Mouse (Mus musculus): ENCODE measurements around the gene Epb41l1.
A peak's percentile ranks its signal among the peaks of the same experiment; 100 is the strongest.
"Not testable (repeated sequence)": the region's sequence is repeated elsewhere in the genome, so short reads cannot be mapped to it uniquely, and the experiment has no call there.

The Epb41l1 gene

DNA sequence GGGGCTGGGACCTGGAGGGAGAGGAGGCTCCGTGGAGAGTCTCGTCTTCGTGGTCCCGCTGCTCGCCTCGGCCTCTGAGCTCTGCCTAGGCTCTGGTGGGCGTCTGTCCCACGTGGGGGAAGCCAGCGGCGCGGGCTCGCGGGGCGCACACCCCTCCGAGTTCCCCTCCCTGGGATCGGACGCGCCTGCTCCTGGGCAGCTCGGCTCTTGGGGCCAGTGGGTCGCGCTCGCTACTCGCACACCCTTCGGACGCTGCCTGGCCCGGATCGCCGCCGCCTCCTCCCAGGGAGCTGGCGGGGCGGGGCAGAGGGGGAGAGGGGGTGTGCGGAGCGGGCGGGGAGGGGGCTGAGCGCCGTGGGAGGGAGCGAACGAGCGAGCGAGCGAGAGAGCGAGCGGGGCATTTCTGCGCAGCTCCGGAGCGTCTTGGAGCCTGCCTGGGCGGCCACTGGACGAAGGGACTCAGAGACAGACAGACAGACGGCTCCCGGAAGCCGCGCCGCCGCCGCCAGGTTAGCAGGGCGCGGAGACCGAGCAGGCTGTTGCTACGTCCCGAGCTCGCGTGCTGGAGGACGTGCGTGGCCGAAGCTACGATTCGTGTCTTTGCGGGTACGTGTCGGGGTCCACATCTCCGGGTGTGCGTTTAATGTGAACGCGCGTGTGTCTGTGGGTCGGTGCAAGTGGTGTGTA is at the start of gene Epb41l1:
Gene Epb41l1, plus strand, starts transcription at position 216 of the 687 bp plus-strand sequence.
- peak; percentile 40 for DNase-seq (ENCODE audit: low read depth, low spot score)

DNA sequence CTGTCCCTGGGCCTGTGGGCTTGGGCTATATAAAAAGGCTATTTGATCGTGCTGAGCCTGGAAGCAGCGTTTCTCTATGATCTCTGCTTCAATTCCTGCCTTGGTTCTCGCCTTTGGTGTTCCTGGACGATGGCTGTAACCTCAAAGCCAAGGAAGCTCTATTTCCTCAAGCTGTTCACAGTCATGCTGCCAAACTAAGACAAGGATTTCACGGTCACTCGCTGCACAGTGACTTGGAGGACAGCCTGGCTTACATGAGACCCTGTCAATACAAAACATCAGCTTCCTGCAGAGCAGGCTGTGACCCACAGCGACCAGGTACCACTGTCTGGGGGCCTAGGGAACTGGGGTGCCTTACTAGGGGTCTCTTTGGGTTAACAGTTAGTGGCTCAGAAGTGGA is 43.8 kb upstream of the Epb41l1 start:
- DNase-seq (ENCODE audit: low read depth, low spot score) = no peak

DNA sequence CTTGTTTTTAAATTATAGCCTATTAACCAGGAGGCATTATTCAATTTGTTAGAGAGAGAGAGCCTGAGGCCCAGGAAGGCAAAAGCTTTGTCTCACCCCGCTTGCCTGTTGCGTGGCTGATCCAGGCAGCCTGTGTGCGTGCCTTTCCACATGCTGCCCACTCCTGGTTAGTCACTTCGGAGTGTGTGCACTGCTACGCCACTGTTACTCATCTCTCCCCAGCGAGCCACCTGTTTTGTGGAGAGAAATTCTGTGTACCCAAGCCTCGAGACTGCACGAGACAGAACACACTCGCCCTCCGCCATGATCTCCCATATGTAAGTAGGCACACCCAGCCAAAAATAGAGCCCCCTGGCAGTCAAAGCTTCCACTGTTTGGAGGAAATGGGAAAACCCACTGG is 40.8 kb upstream of the Epb41l1 start:
- no peak for DNase-seq (ENCODE audit: low read depth, low spot score)

DNA sequence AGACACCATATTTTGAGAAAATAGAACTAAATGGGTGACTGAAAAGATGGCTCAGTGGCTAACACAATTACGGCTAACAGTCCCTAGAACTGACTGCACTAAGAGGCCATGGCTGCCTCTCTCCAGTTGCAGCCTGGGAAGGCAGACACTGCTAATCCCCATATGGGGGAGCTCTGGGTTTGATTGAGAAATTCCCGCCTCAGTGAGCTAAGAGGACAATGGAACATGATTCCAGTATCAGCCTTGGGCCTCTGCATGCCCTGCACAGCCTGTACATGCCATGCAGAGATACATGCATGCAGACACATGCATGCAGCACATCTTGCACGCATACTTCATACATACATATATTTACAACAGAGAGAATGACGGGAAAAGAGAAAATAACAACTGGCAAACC is 39.4 kb upstream of the Epb41l1 start:
- peak; percentile 36 for DNase-seq (ENCODE audit: low read depth, low spot score)

DNA sequence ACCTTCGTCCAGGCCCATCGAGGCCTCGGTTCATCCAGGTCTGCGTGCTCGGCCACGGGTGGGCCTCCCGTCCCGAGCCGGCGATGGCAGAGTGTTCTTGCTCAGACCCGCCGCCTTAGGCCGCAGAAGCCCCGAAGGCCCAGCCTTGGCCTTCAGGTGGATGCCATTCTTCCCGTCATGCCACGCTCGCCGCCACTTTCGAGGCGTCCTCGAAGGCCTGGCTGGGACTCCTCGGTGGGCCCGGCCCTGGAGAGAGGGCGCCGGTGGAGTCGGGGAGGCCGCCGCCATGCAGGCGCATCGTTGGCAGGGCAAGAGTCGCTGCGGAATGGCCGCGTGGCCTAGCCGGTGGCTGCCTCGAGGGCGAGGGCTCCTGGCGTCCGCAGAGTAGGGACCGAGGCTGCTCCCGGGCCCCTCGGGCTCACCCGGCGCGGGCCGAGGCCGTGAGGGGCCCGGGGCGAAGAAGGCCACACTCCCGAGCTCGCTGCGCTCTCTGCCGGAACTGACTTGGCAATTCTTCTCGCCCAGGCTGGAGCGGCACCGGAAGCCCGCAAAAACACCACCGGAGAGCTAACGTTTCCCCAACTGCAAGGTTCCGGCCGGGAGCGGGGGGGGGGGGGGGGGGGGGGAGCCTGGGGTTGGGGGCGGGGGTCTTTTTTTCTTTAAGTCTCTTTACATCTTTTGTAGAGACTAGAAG is 28.1 kb upstream of the Epb41l1 start:
- DNase-seq (ENCODE audit: low read depth, low spot score) = peak; percentile 80

DNA sequence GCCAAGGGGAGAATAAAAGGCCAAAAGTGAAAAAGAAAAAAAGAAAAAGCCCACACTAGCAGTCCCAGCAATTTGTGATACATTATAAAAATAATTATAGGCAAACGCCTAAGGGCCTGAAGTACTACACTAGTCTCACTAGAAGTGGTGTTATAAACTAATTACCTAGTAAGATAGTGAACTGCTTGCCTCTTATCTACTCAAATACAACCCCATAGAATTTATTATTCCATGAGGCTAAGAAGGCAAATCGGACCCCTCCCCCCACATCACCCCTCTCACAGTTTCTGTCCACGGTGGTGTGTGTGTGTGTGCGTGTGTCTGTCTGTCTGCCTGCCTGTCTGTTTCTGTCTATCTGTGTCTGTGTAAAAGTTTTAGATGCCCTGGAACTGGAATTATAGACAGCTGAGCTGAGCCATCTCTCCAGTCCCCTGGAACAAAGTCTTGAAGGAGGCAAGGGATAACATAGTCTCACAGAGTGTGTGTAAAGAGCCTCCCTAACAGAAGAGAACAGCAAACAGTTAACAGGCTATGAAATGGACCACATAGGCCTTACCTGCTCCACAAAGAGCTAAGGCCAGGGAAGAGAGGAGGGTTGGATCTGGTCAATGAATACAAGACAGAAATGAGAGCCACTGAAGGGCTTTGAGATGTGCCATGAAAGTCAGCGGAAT is 27.4 kb upstream of the Epb41l1 start:
- DNase-seq (ENCODE audit: low read depth, low spot score) = no peak

DNA sequence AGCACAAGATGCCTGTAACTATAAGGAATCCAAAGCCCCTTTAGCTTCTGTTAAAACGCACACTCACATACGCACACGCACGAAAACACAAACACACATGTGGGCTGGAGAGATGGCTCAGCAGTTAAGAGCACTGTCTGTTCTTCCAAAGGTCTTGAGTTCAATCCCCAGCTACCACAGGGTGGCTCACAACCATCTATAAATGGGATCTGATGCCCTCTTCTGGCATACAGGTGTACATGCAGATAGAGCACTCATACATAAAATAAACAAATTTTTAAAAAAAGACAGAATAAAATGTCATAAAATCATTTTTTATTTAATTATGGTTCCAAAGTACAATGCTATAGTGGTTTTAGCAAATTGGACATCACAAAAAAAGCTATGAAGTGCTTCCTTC is 26.4 kb upstream of the Epb41l1 start:
- DNase-seq (ENCODE audit: low read depth, low spot score) = peak; percentile 72

DNA sequence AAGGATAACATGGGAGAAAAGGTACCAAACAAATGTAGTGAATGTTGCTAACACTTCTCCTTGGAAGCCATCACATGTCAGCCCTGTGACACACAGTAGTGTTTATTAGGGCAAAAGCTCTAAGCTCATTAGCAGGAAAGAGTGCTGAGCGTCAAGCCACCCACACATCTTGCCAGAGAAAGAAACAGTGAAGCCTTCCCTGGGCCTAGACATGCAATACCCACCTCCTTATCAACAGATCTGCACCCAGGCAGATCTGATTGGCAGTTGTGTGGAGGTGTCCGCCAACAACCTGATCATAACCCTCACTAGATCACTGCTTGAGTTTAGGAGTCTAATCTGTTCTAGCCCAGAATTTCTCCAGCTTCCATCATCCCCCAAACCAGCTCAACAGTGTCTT is 24.6 kb upstream of the Epb41l1 start:
- no peak for DNase-seq (ENCODE audit: low read depth, low spot score)

DNA sequence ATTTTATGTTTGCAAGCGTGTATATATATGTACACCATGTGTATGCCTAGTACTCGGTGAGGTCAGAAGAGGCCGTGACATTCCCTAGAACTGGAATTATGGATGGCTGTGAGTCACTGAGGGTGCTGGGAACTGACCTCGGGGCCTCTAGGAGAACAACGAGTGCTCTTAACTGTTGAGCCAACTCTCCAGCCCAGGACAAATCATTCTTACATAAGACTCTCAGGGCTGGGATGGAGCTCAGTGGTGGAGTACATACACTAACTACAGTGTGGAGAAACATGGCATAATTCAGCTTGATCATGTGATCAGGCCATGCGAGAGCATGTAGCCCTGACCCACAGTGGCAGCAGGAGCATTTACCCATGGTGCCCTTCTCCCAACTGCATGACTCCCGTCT is 22.7 kb upstream of the Epb41l1 start:
- no peak for DNase-seq (ENCODE audit: low read depth, low spot score)

DNA sequence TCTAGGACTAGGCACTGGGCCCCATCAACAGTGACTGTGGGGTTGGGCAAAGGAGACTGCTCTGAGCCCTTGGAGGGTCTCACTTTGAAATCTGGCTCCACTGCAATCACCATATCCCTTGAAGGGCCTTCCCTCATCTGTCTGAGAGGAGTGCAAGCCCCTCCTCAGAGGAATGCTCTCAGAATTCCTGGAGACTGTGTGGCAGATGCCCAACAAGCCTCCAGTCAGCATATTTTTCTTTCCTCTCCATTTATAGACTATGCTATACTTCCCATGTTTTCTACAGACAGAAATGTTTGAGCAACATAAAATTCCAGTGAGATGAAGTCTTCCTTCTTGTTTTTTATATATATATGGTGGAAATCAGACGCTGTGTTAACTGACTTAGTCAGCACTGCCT is 21.2 kb upstream of the Epb41l1 start:
- DNase-seq (ENCODE audit: low read depth, low spot score) = no peak

DNA sequence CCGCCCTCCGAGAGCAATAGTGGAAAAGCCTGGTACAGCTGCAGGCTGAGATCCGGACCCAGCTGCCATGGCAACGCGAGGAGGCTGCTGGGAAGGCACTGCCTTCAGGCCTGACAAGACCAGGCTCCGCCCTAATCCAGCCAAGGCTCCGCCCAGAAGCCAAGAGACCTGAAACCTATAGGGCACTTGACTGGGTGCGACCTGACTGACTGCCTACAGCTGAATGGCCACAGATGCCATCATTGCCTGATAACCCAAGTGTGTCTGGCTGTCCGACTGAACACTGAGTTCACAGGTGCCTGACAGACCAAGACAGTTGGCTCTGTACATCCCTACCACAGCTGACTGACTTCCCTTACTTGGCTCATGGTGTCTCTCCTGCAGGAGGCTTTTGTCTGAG is 19.4 kb upstream of the Epb41l1 start:
- DNase-seq (ENCODE audit: low read depth, low spot score) = peak; percentile 88

DNA sequence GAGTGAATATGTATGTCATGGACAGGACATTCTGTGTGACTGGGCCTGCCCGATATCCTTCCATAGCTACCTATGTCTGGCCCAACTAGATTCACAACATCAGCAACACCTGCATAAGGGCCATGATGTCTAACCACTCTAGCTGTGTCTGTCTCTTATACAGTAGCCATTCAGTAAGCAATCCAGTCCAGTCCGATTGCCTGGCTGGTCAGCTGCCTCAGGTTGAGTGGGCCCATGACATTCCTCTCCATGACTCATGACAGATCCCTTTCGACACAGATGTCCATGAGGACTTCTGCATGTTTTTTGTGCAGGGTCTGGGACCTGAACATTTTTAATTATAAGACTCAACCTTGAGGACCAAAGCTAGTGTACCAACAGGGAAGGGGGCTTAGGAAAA is 18.7 kb upstream of the Epb41l1 start:
- DNase-seq (ENCODE audit: low read depth, low spot score) = no peak

DNA sequence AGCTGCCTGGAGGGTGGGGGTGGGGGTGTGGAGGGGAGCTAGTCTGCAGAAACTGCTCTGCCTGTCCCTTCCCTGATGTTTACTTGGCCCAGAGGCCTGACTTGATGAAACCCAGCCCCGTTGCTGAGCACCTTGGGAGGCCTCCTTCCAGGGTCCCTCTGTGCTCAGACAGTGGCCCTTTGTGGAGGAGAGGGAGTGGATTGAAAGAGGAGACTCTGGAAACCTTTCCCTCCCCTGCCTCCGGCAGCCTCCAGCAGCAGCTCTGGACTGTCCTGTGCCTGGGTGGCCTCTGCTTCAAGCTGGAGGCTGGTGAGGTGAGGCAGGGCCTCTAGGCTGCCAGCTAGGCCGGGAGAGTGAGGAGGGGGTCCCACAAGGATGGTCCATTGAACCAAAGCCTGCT is 13.7 kb upstream of the Epb41l1 start:
- DNase-seq (ENCODE audit: low read depth, low spot score) = no peak

DNA sequence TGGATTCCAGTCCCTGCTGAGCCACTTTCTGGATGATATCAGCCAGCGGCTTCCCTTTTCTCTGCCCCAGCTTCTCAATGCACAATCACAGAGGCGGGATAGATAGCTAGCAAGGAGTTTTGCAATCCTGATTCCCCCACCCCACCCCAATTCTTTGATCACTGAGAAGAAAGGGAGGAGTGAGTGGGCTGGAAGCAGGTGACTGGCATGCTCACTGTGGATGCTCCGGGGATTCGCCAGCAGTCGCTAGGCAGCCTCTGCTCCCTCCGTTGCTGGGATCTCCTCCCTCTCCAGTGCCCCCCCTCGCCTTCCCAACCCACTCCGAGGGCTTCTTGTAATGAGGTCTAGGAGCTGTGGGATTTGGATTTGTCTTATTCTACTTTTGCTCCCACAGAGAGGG is 12.5 kb upstream of the Epb41l1 start:
- no peak for DNase-seq (ENCODE audit: low read depth, low spot score)

DNA sequence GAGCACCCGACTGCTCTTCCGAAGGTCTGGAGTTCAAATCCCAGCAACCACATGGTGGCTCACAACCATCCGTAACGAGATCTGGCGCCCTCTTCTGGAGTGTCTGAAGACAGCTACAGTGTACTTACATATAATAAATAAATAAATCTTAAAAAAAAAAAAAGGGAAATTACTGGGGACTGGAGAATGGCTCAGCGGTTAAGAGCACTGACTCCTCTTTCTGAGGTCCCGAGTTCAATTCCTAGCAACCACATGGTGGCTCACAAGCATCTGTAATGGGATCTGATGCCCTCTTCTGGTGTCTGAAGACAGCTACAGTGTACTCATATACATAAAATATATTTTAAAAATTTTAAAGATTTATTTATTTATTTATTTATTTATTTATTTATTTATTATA is 9.4 kb upstream of the Epb41l1 start:
- not testable (repeated sequence) for DNase-seq (ENCODE audit: low read depth, low spot score)

DNA sequence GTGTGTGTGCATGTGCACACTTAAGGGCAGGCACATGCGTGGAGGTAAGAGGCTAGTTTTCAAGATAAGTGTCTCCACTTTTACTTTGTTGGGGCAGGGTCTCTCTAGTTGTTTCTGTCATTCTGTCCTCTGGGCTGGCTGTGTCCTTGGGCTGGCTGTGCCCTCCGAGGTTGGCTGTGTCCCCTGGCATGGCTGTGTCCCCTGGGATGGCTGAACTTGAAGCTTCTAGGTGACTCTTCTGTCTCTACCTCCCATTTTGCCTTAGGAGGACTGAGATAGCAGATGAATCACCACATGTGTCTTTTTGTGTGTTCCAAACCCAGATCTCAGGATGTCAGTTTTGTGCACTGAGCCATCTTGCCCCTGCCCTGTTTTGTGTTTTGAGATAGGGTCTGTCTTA is 5.7 kb upstream of the Epb41l1 start:
- DNase-seq (ENCODE audit: low read depth, low spot score) = no peak

DNA sequence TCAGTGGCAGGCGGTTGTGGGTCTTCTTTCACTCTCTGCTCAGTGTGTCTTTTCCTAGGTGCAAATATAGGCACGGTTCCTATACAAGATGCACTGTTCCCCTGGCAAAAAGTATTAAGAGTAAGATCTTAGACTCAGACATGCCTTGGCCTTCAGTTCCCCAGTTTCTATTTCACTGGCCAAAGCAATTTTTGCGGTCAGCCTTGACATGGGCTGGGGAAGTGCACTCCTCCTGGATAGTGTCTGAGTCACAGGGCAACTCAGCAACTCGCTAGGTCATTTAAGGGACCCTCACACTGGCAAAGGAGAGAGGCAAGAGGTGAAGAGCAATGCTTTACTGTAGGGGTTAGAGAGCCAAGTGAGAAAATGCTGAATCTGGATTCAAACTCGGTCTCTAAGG is 5.0 kb upstream of the Epb41l1 start:
- no peak for DNase-seq (ENCODE audit: low read depth, low spot score)

DNA sequence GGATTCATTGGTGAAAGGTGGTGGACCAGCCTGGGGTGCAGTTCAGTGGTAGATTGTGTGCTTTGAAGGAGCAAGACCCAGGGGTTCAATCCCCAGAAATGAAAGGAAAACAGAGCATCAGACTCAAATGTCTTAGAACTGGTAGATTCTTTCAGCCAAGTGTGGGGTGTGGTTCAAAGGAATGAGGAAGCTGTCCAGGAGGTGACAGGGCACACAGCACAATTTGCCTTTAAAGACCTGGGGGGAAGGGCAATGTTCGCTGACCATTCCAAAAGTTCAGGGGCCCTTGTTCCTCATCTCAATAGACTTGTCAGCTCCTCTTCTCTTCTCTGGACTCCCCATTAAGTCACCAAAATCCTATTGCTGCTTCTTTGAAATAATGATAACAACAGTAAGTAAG is 3.5 kb upstream of the Epb41l1 start:
- DNase-seq (ENCODE audit: low read depth, low spot score) = no peak

DNA sequence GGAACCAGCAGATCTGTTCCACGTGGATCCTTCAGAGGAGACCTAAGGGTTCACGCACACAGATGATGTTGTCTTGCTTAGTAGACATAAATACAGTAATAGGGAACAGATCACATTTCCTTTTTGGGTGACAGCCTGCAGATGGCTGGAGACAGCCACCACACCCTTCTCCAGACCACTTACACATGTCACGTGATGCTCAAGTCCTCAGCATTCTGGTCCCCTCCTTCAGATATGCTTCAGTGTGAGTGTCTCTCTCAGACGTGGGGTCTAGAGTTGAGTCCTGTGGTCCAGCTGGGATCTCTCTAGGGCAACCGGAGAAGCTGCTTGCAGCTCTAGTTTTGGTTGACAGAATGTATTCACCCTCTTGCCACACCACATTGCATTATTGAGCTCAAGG is 2.2 kb upstream of the Epb41l1 start:
- no peak for DNase-seq (ENCODE audit: low read depth, low spot score)

DNA sequence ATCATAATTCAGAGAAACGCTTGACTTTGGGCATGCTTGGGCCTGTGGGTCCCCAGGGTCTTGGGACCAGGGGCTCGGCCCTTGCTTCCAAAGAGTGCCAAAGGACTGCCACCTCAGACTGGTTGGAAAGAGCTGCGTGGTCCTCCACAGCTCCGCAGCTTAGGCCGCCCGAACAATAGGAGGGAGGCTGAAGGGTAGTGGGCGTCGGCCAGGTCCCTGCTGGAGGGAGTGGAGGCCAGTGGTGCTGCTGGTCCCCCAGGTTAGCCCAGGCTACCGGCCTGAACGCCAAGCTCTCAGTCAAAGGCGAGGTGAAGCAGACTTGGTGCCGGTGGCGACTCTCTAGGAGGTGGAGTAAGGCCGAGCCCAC is 399 bp upstream of the Epb41l1 start:
- DNase-seq (ENCODE audit: low read depth, low spot score) = no peak

DNA sequence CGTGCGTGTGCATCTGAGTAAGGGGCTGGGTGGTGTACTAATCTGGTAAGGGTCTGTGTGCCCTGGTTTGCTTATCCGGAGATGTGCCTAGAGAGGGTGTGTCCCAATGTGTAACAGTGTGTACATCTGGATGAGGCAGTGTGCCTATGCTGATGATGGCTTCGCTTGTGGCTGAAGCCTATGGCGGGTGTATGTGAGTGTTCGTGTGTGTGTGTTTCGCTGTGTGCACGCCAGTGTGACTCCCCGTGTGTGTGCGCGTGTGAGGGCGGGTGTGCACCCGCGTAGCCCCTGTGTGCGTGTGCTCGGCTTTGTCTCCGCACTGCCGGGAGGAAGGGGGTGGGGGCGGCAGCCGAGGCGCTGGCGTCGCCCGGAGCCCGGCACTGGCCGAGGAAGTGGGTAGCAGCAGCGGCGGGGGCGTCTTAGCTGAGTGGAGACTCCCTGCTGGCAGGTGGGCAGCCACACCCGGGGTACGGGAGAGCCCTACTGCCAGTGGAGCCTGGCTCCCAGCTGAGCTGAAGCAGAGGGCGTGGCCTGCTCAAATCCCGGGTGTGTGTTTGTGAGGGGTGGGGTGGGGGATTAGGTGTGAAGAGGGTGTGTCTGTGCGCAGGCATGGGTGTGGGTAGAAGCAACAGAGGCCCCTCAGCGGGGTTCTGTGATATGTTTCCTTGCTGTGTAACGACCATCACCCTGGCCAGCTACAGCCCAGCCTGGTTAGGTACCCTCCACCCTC is 837 bp downstream of the Epb41l1 start:
- peak; percentile 80 for DNase-seq (ENCODE audit: low read depth, low spot score)

DNA sequence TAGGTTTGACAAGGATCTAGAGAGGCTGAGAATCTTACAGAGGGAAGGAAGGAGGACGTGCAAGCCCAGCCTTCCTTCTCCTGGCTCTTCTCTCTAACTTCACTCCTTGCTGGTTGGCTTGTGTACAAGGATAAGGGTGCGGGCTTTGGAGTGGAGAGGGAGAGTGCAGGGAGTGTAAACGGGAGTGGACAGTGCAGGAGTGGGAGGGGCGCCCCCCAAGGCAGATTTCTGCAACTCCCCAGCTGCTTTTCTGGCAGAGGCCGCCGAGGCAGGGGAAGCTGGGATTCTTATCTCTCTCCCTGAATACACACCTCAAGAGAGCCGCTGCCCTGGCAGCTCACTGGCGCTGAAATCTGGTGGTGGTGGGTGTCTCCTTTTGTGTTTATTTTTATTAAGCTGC is 1.9 kb downstream of the Epb41l1 start:
- no peak for DNase-seq (ENCODE audit: low read depth, low spot score)

All from ES-CJ7 (cell line).